Mouse (Mus musculus) layer of hippocampus, adult 2 months (tissue): Measurements from ENCODE around the gene Lin7a. TPM values are rescaled to one million over a fixed set of nuclear protein-coding genes. Genes with fewer than 3 reads are reported as not detected.

Source experiments
- DNase-seq, 2 experiments: peaks; one replicate each; pipeline ENCODE4 v3.0.0; 2022; ENCODE audit warnings: low spot score in 2 of 2
- H3K27ac ChIP-seq: fragments of 200-600 bp; 2 replicates; pipeline ENCODE4 v1.8.1; 2022
- H3K4me3 ChIP-seq: fragments of 200-600 bp; 2 replicates; pipeline ENCODE4 v1.8.1; 2022; ENCODE audit warnings: mild to moderate bottlenecking
- CTCF ChIP-seq: fragments of 200-600 bp; conservative IDR thresholded peaks from 2 replicates; pipeline ENCODE4 v1.8.1; 2022; ENCODE audit warnings: antibody characterized with exemption, mild to moderate bottlenecking, moderate library complexity
- total RNA-seq, 2 experiments: library from RNA; stranded (reverse); gene quantifications; 2 replicates each; pipeline ENCODE4 v1.2.3; 2021

The Lin7a gene
- total RNA-seq, 2 experiments from 2014 or later = 27.7 to 28.8 TPM

DNA sequence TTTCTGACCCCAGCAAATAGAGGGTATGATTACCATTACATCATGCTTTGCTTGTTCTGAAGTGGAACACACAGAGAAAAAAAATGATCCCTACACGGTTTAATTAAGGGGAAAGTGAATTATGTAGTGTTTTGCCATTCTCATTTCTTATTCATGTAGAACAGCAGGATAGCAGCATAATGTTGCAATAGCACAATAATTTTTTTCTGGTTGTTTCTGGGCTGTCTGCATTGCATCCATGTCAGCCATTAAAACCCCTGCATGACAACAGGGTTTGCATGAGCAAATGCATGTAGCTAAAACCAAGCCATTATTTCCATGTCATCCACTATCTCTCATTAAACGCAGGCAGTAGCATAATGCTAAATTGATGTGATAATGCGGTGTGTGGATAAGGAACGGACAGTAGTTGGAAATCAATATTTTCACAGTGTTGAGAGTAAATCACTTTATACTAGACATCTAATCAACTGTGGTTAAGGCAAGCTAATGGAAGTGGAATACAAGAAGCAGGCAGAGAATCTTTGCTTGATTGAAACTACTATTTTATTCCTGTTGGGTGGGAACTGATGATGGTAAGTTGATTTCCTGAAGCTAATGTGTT, 109.8 kb downstream of the Lin7a start:
- TF ChIP-seq CTCF = no peak
- H3K4me3 ChIP-seq = no peak overlapping the region
- DNase-seq = no peak
- H3K27ac ChIP-seq = no peak overlapping the region

DNA sequence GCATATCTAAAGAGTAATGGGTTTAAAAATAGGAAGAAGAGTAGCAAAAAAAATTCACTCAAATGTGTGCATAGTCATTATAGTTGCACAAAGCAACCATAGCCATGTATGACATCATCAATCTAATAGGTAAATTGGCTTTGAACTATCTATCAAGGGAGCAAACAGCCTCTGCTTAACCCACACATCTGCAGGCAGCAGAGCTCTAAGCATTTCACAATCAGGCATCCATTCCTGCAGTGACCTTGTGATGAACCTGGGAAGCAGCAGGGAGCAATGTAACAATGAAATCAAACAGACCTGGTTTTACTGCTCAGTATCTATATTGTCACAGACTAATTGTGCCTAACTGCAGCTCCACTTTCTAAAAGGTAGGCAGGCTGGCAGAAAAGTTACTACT, 112.3 kb downstream of the Lin7a start:
- Histone ChIP-seq H3K27ac (no peak overlapping the region), H3K4me3 (no peak overlapping the region)
- no peak for DNase-seq
- TF ChIP-seq CTCF = no peak

DNA sequence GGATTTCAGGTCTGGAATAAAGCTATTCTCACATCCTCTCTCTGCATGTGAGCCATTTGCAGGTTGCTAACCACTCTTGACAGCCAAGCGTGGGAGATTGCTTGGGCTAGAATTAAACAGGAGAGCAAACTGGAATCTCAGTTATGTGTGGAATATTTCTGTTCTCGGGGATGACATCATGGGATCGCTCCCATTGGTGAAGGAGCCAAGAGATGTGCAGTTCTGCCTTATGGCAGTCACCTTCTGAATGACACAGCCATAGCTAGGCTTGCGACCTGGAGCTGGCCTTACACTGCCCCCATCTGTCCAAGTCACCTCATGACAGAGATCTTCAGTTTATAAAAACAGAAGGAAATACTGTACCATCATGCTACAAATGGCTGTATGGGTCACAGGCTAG, 118.0 kb downstream of the Lin7a start:
- H3K27ac ChIP-seq = 0 out of 2 replicates have a peak overlapping the region, but pooled peaks have one; percentile 14
- TF ChIP-seq CTCF = peak; percentile 81

DNA sequence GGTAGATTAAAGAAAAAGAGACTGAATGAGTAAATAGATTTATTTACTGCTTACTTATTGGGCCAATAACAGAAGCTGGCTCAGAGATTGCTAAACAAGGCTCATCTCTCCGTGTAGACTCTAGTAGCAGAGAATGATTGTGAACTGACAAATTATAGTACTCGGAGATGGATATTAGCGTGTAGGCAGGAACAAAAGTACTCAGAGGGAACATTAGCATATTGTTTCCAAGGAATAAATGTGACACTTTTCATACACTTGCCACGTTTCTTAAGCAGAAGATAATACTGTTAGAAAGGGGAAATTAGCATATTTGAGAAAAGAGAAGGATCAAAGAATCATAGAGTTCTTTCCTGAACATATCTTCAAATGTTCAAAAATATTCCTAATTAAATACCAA, 133.9 kb downstream of the Lin7a start:
- Histone ChIP-seq H3K27ac (no peak overlapping the region), H3K4me3 (no peak overlapping the region)
- TF ChIP-seq CTCF = no peak
- DNase-seq = peak in 1 of 2 experiments; percentile 5

More for the DNA sequence above, 118.0 kb downstream of the Lin7a start:
- no peak overlapping the region for H3K4me3 ChIP-seq
- peak; percentile 49 to 69 for DNase-seq

DNA sequence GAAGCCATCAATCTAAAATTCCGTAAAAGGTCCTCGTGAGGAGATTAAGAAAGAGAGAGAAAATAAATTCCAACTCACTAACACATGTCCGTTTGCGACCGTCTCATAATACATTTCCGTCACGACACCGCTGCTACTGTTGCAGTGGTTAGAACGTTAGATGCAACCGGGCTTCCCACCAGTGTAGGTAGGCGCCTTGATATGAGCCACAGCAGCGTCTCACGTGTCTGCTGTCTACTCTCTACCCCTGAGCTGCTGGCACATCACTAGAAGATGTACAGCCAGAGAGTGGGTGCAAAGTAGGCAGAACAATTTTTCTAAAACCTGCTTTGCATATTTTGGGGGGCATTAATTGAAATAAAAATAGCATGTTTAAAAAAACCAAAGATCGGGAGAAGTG, 146.8 kb downstream of the Lin7a start:
- no peak overlapping the region for H3K27ac ChIP-seq
- peak overlapping the region; percentile 38 for H3K4me3 ChIP-seq
- no peak for TF ChIP-seq CTCF
- peak in 1 of 2 experiments; percentile 5 for DNase-seq

DNA sequence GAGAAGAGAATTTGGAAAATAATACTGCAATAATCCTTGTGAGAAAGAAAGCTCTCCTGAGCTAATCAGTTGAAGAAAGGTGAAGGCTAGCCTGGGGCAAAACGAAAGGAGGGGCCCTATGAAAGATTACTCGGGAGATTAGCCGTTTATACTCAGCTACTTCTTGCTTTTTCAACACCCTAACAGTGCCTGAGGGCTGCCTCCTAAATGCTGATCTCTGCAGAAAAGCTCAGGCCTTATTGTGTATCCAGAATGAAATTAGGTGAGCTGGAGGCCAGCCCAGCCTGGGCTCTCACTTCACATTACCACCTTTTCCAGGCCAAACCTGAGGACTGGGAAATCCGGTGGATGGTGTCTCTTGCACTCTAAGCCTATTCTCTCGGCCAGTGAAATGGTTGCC, 165.5 kb downstream of the Lin7a start:
- no peak overlapping the region for H3K27ac ChIP-seq
- no peak for DNase-seq
- no peak for TF ChIP-seq CTCF
- no peak overlapping the region for H3K4me3 ChIP-seq

DNA sequence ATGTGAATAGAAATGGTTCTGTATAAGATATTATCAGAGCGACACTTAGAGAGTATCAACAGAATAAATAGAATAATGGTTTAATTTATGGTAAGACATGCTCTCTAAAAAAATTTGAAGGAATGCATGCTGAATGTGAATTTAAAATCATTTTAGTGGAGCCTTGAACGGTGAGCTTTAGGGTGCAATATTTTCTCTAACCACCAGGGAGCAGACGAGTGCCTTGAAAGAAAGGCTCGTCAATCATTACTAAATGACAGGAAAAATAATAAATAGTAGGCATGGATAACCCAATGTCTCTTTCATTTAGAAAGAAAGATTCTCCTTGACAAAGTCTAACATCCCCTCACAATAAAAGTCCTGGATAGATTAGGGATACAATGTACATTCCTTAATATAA, 171.3 kb downstream of the Lin7a start:
- peak; percentile 13 to 51 for DNase-seq
- Histone ChIP-seq H3K4me3 (no peak overlapping the region), H3K27ac (no peak overlapping the region)
- TF ChIP-seq CTCF = peak; percentile 92

DNA sequence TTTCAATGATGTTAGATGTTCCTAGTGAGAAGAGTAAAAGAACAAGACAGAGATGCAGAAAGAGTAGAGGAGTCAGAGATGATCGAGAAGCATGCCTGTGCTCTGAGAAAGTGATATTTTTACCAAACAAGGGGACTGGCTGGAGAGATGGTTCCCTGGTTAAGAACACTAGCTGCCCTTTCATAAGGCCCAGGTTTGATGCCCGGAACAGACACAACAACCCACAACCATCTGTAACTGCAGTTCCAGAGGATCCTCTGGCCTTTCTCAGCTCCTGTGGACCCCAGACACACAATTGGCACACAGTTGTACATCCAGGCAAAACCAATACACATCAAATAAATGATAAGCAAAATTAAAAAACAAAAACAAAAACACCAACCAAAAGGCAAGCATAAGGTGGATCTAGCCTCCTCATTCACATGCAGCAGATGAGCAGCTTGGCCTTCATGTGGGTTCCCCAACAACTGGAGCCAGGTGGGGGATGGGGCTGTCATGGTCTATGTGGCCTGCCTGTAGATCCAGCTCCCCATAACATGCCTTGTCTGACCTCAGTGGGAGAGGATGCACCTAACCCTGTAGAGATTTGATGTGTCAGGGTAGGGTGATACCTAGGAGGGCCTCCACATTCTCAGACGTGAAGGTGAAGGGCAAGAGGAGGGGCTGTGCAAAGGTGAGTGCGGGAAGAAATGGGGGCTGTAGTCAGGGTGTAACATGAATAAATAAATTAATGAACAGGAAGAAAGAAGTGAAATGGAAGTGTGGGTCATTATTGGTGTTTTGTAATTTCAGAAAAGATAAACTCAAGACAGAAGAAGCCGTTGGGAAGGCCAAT, 178.2 kb downstream of the Lin7a start:
- no peak overlapping the region for H3K4me3 ChIP-seq
- H3K27ac ChIP-seq = no peak overlapping the region
- TF ChIP-seq CTCF = no peak
- no peak for DNase-seq

DNA sequence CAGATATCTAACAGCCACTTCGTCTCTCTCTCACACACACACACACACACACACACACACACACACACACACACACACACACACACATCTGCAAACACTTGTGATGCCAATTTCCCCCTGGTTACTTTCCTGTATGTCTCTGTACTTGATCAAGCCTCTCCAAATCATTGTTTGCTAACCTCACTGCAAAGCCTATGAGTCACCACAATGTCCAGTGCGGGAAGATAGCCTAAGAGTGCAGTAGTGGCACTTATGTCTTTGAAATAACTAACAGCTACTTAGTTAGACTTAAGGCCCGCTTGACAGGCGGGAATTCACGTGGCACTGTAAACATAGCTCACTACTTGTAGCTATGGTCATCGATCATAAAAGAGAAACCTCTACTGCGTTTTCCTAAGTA, 196.3 kb downstream of the Lin7a start:
- H3K27ac ChIP-seq = no peak overlapping the region
- DNase-seq = no peak
- H3K4me3 ChIP-seq = no peak overlapping the region
- TF ChIP-seq CTCF = no peak

Other genes starting within 250 kb of the Lin7a start
- under 1 TPM; 0.86 to 0.97 TPM for gene Acss3, start 148.0 kb upstream of the Lin7a start, total RNA-seq
- gene Myf5, start 214.4 kb downstream of the Lin7a start, total RNA-seq = not detected
- gene Myf6, start 223.1 kb downstream of the Lin7a start, total RNA-seq = not detected